Mouse (Mus musculus): Measurements from ENCODE around the gene Agbl5.

Gene Agbl5

DNA sequence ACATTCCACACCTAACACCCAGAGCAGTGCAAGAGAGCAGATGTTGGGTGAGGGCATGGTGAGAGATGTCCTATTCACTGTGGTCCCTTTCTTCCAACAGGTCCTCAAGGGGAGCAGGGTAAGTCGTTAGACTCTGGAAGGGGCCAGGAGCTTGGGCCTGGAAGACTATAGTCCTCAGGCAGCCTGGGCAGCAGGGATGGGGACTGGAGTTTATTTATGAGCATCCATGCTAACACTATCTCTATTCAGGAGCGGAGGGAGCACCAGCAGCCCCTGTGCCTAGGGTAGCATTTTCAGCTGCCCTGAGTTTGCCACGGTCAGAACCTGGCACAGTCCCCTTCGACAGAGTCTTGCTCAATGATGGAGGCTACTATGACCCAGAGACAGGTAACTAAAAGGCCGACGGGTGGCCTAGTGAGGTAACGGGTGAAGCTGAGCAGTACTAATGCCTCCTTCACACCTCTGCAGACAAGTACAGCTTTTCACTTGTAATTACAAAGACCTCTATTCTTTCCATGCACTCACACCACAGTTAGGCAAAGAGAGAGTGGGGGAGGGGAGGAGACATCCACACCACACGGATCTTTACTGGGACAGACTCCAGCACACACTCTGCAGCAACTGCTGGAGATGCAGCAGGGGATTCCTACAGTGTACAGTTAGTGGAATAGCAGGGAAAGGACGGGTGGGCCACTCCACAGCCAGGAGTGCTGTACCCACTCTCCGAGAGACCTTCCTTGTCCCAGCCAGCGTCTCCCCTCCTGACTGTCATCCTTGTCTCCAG is 31.5 kb downstream of the Agbl5 start:
- no peak for DNase-seq (ENCODE audit: low read depth, low spot score)

- DNase-seq (ENCODE audit: low read depth, low spot score): no peak
Observed at GRCm38 (mm10) chr5:30920621-30921020, 32.1 kb downstream of the Agbl5 start.

GRCm38 (mm10) chr5:30921256-30922033 is 33.0 kb downstream of the Agbl5 start, which contains the start of gene Khk:
TSS of gene Khk (plus strand) at chr5:30921431.
- DNase-seq (ENCODE audit: low read depth, low spot score): peak; percentile 88

- DNase-seq (ENCODE audit: low read depth, low spot score): no peak
Observed at GRCm38 (mm10) chr5:30922581-30923041, 34.1 kb downstream of the Agbl5 start.

DNA sequence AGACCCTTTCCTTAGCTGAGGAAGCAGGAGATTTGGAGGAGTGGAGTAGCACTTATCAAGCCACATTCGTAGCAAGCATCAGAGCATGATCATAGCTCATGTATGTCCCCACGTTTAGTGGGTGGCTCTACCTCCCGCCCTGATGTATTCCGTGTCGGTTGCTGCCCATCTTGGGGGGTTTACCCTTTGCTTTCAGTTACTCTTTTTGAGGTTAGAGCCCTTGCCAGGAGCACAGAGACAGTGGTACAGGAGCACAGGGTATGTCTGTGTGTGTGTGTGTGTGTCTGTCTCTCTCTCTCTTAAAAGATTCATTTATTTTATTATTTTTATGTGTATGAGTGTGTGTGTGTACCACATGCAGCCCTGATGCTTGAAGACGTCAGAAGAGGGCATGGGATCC is 34.6 kb downstream of the Agbl5 start:
- DNase-seq (ENCODE audit: low read depth, low spot score): no peak

GRCm38 (mm10) chr5:30924614-30925013 is 36.1 kb downstream of the Agbl5 start:
- DNase-seq (ENCODE audit: low read depth, low spot score): no peak

- DNase-seq (ENCODE audit: low read depth, low spot score): no peak
Observed at GRCm38 (mm10) chr5:30925217-30925616, 36.7 kb downstream of the Agbl5 start.

DNA sequence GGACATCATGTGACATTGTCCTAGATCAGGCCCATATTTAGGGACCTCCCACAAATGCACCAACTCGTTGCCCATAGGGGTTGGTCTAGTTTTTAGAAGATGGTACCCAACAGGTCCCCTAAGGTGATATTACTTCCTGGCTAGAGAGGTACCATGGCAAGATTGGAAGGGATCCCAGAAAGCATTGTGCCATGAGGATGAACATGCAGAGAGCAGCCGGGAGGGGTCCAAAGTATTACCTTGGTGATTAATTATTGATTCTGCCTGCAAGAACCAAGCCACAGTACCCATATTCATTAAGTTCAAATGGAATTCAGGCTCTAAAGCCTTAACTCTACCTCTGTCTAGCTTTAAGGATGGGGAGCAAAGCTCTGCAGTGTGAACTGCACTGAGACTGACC is 37.6 kb downstream of the Agbl5 start:
- DNase-seq (ENCODE audit: low read depth, low spot score): no peak

- no peak for DNase-seq (ENCODE audit: low read depth, low spot score)
Observed at GRCm38 (mm10) chr5:30927945-30928529, 39.5 kb downstream of the Agbl5 start.

DNA sequence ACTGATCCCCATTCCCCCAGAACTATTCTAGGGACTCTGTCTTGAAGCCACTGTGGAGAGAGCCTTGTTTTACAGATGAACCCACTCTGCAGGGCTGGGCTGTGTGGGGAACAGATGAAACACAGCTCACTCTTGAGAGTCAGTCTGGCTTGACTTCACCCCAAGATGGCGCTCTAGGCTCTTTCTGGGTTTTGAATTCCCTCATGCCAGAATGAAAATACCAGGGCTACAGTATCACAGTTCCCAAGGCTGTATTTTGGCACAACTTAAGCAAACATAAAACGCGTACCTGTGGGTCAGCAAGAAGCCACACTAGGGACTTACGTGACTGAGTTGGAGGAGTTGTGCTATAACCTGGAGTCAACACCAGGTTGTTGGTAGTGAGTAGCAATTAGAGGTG is 41.6 kb downstream of the Agbl5 start:
- DNase-seq (ENCODE audit: low read depth, low spot score): peak; percentile 59

- DNase-seq (ENCODE audit: low read depth, low spot score): no peak
Observed at GRCm38 (mm10) chr5:30930846-30931245, 42.4 kb downstream of the Agbl5 start.

DNA sequence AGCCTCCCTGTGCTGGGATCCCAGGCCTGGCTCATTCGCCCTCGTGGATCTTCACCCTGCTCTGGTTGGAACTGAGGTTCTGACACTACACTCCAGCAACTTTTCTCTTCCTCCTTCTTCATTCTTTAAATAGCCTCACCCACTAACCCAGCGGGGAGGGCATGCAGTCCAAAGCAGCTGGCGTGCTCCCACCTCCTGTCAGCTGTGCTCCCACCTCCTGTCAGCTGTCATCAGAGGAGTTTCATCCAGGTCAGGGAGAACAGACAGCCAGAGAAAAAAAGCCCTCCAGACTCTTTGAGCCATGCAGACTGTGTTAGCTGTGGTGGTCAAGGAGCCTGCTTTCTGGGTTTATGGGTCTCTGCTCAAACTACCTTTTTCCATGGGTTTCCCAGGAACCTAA is 42.9 kb downstream of the Agbl5 start:
- DNase-seq (ENCODE audit: low read depth, low spot score): peak; percentile 62

- DNase-seq (ENCODE audit: low read depth, low spot score): no peak
Observed at GRCm38 (mm10) chr5:30933705-30934104, 45.2 kb downstream of the Agbl5 start.

- DNase-seq (ENCODE audit: low read depth, low spot score): no peak
Observed at GRCm38 (mm10) chr5:30934725-30935461, 46.4 kb downstream of the Agbl5 start.

- no peak for DNase-seq (ENCODE audit: low read depth, low spot score)
Observed at GRCm38 (mm10) chr5:30943004-30943403, 54.5 kb downstream of the Agbl5 start.

GRCm38 (mm10) chr5:30944344-30944743 is 55.9 kb downstream of the Agbl5 start:
- no peak for DNase-seq (ENCODE audit: low read depth, low spot score)

GRCm38 (mm10) chr5:30944956-30945781 is 56.7 kb downstream of the Agbl5 start, which contains the start of gene Cgref1:
TSS of gene Cgref1 (minus strand) at chr5:30945591.
- peak; percentile 36 for DNase-seq (ENCODE audit: low read depth, low spot score)

GRCm38 (mm10) chr5:30948620-30949019 is 60.1 kb downstream of the Agbl5 start:
- no peak for DNase-seq (ENCODE audit: low read depth, low spot score)

- DNase-seq (ENCODE audit: low read depth, low spot score): peak; percentile 87
Observed at GRCm38 (mm10) chr5:30949654-30950326, 61.3 kb downstream of the Agbl5 start.

- no peak for DNase-seq (ENCODE audit: low read depth, low spot score)
Observed at GRCm38 (mm10) chr5:30950451-30950850, 62.0 kb downstream of the Agbl5 start.
